Mouse (Mus musculus) small intestine, adult 2 months (tissue): Measurements from ENCODE around the gene Taar2.

Experiments
- CTCF ChIP-seq: fragments of 200-500 bp; IDR thresholded peaks from 2 replicates; pipeline ENCODE4 v1.5.1; 2012; ENCODE audit warnings: low read depth, mild to moderate bottlenecking, control low read depth, inconsistent platforms, low read length, moderate library complexity, mixed read lengths; ENCODE audit not compliant: insufficient replicate concordance, insufficient read length; ENCODE audit errors: extremely low read depth
- POLR2A ChIP-seq: fragments of 200-500 bp; IDR thresholded peaks from 2 replicates; pipeline ENCODE4 v1.6.1; 2012; ENCODE audit warnings: low read depth, mild to moderate bottlenecking, control low read depth, inconsistent platforms, low read length, moderate library complexity

GRCm38 (mm10) chr10:23938312-23938711, at the start of gene Taar2:
- no peak for TF ChIP-seq CTCF
- TF ChIP-seq POLR2A = no peak
